Mouse (Mus musculus) heart, adult 2 months (tissue): ENCODE measurements around the gene Tigd3. TPM values are rescaled to one million over a fixed set of nuclear protein-coding genes. Genes with fewer than 3 reads are reported as not detected.

Experiments
- DNase-seq, 2 experiments: peaks; one replicate each; pipeline ENCODE4 v3.0.0; 2021
- H3K27ac ChIP-seq: fragments of 200-600 bp; 2 replicates; pipeline ENCODE4 v1.8.1; 2022
- H3K27me3 ChIP-seq: fragments of 200-500 bp; 2 replicates; pipeline ENCODE4 v1.6.1; 2012; ENCODE audit warnings: mild to moderate bottlenecking, low read length, inconsistent platforms, mixed read lengths; ENCODE audit not compliant: control insufficient read depth, insufficient read depth
- H3K36me3 ChIP-seq: fragments of 200-500 bp; 2 replicates; pipeline ENCODE4 v1.6.1; 2012; ENCODE audit warnings: low read length, inconsistent platforms; ENCODE audit not compliant: control insufficient read depth, insufficient read depth
- H3K4me1 ChIP-seq: fragments of 200-500 bp; 2 replicates; pipeline ENCODE4 v1.6.1; 2011; ENCODE audit warnings: low read length; ENCODE audit not compliant: control insufficient read depth, insufficient read depth
- H3K4me3 ChIP-seq: fragments of 200-600 bp; 2 replicates; pipeline ENCODE4 v1.8.1; 2022
- H3K79me2 ChIP-seq: fragments of 200-500 bp; replicated peaks from 2 replicates; pipeline ENCODE4 v1.6.1; 2012; ENCODE audit warnings: mild to moderate bottlenecking, inconsistent platforms, low read length, moderate library complexity, mixed read lengths; ENCODE audit not compliant: control insufficient read depth, insufficient read depth
- H3K9ac ChIP-seq: fragments of 200-500 bp; 2 replicates; pipeline ENCODE4 v1.6.1; 2012; ENCODE audit warnings: low read depth, mild to moderate bottlenecking, control low read depth, inconsistent platforms, low read length, mixed read lengths
- CTCF ChIP-seq: fragments of 200-600 bp; IDR thresholded peaks from 2 replicates; pipeline ENCODE4 v1.8.1; 2022; ENCODE audit warnings: antibody characterized with exemption, mild to moderate bottlenecking, moderate library complexity
- EP300 ChIP-seq: fragments of 200-500 bp; IDR thresholded peaks from 2 replicates; pipeline ENCODE4 v1.6.1; 2011; ENCODE audit warnings: low read depth, low read length, control low read depth; ENCODE audit not compliant: insufficient read depth
- POLR2A ChIP-seq: fragments of 200-500 bp; IDR thresholded peaks from 2 replicates; pipeline ENCODE4 v1.6.1; 2011; ENCODE audit warnings: mild to moderate bottlenecking, low read depth, low read length, control low read depth; ENCODE audit not compliant: insufficient read depth
- WGBS: fragments of 180-500 bp; shearing (Covaris S2); methylation state at CpG from one replicate; pipeline ENCODE4 v1.1.7; 2018; 5-methylcytosine and 5-hydroxymethylcytosine counted together
- intact Hi-C: fragments of 180-260 bp; cut with DNase I; formaldehyde crosslinking; loops from one replicate; pipeline ENCODE4 v1.15.1; 2025
- polyA plus RNA-seq: library from polyadenylated mRNA; depleted of rRNA; stranded (reverse); fragments of >200 nt; gene quantifications from 2 replicates; pipeline ENCODE4 v1.2.3, GENCODE M21; 2012
- total RNA-seq, 2 experiments: library from RNA; stranded (reverse); gene quantifications; 2 replicates each; pipeline ENCODE4 v1.2.3; 2021

Gene Tigd3
- total and polyA plus RNA-seq, 3 experiments = 0.14 to 0.47 (median 0.25) TPM

DNA sequence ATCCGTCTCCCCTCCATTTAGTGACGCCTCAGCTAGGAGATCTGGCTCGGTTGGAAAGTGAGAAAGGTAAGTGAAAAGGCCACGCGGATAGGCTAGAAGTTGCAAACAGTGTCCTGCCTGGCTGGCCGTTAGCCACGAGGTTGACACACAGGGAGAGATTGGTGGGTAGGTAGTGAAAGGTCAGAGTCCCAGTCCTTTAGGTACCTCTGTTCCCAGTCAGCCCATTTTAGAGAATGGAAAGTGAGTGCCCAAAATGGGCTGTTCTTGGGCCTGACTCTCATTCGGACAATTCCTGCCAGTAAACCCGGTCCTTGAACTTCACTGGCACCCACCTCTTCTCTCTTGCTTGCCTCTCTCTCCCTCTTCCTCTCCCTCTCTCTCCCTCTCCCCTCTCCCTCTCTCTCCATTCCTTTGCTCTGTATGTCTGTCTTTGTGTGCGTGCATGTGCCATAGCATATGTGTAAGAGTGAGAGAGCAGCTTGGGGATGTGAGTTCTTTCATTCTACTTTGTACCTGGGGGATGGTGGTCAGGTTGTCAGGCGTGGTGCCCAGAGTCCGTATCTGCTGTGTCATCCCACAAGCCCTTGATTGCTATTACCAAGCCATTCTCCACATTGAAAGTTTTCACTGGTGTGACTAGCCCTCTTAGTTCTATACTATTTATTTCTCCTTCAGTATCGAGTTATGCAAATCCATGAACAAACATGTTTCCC, 19.2 kb upstream of the Tigd3 start, which contains the start of gene Dpf2:
Gene Dpf2, minus strand, starts transcription at position 4 of the 713 bp plus-strand sequence.
- Histone ChIP-seq H3K4me3 (peak within 1 kb of the TSS; percentile 84), H3K27me3 (no peaks in the 10 kb centered on the region), H3K27ac (peak within 1 kb of the TSS; percentile 93), H3K9ac (peak within 1 kb of the TSS; percentile 99), H3K36me3 (peaks cover 17% of the 10 kb centered on the region), H3K79me2 (peaks cover 11% of the 10 kb centered on the region), H3K4me1 (peaks cover 13% of the 10 kb centered on the region)
- intact Hi-C loops = loop anchor here (5.0 kb wide), 1 partner anchor 204 kb away; the partner anchor contains the start of gene Sac3d1
- 17% methylated on average over 13 of the region's 13 CpGs for whole genome bisulfite sequencing
- TF ChIP-seq EP300 (no peak), POLR2A (no peak), CTCF (no peak)
- DNase-seq = no peak

- H3K36me3 ChIP-seq = peaks cover 17% of the 10 kb centered on the region
- H3K4me1 ChIP-seq = peaks cover 15% of the 10 kb centered on the region
- H3K27ac ChIP-seq = peak overlapping the region; percentile 93
- intact Hi-C loops = loop anchor here (5.0 kb wide), 1 partner anchor 205 kb away; the partner anchor contains the start of gene Sac3d1
- H3K9ac ChIP-seq = peak overlapping the region; percentile 99
- no peaks in the 10 kb centered on the region for H3K27me3 ChIP-seq
- WGBS = under 1% methylated on average over 59 of the region's 59 CpGs
- peaks cover 9% of the 10 kb centered on the region for H3K79me2 ChIP-seq
- H3K4me3 ChIP-seq = peak overlapping the region; percentile 84
- TF ChIP-seq CTCF (peak; percentile 16; the same call in 1 of the 2 replicates), POLR2A (peak; percentile 99), EP300 (peak; percentile 76)
- peak; percentile 98 to 99 for DNase-seq
These were observed 18.4 kb upstream of the Tigd3 start for GRCm38 (mm10) chr19:5912103-5913006.

DNA sequence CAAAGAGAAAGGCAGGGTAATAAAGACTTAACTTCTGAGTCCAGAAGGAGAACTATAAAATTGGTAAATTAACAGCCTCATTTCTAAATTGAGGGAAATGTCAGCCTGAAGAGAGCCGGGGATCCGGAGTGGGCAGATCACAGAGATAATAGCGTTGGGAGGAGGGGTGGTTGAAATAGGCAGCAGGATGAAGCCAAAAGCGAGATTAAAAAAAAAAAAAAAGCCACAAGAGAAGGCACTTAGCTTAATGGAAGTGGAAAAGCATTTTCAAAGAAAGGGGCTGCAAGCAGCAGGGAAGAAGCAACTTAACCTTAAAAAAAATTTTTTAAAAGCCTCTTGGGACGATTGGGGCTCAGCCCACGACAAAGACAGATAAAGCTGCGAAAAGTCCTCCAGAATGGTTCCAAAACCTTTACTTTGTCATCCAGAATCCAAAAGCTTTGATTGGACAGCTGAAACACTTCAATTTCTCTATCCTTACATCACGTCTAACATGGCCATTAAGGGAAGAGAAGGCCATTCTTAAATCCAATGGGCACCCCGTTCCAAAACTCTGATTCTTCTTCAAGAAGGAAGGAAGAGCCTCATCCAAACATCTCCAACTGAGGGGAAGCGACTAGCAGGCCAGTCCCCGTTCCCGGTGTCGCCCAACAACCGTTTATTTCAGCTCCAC, 17.6 kb upstream of the Tigd3 start:
- H3K4me1 ChIP-seq = peaks cover 15% of the 10 kb centered on the region
- no peak for TF ChIP-seq POLR2A
- no peak for TF ChIP-seq EP300
- no peak for TF ChIP-seq CTCF
- H3K9ac ChIP-seq = peak overlapping the region; percentile 99
- peak overlapping the region; percentile 93 for H3K27ac ChIP-seq
- H3K4me3 ChIP-seq = peak overlapping the region; percentile 84
- H3K27me3 ChIP-seq = no peaks in the 10 kb centered on the region
- DNase-seq = no peak
- H3K79me2 ChIP-seq = peaks cover 7% of the 10 kb centered on the region; the same call in 1 of the 2 replicates
- H3K36me3 ChIP-seq = peaks cover 15% of the 10 kb centered on the region
- intact Hi-C loops = loop anchor here (5.0 kb wide), 1 partner anchor 206 kb away; the partner anchor contains the start of gene Sac3d1
- WGBS = under 1% methylated on average over 14 of the region's 14 CpGs

DNA sequence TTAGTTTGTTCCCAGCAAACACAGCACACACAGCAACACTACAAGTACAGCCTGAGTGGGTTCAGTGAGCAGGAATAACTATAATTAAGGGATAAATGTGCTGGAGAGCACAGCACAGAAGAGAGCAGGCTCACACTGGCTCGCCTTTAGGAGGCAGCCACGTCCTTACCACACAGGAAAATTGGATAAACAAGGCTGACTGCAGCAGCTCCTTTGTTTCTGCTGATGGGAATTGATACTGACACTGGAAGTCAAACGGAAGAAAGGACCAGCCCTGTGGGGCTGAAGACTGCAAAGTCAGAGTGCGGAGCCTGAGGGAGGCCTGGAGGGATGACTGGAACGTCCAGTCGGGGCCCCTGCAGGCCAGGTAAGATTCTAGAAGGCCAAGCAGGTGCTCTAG, 16.3 kb upstream of the Tigd3 start:
- Histone ChIP-seq H3K4me1 (peaks cover 15% of the 10 kb centered on the region), H3K36me3 (peaks cover 15% of the 10 kb centered on the region), H3K27ac (no peak overlapping the region; the same call in 1 of the 2 replicates), H3K27me3 (no peaks in the 10 kb centered on the region), H3K79me2 (peaks cover 7% of the 10 kb centered on the region; the same call in 1 of the 2 replicates), H3K4me3 (no peak overlapping the region), H3K9ac (peak overlapping the region; percentile 31; the same call in 1 of the 2 replicates)
- TF ChIP-seq CTCF = peak; percentile 14; the same call in 1 of the 2 replicates
- TF ChIP-seq EP300 = no peak
- TF ChIP-seq POLR2A = no peak
- WGBS = 15% methylated on average over 6 of the region's 6 CpGs
- no peak for DNase-seq
- intact Hi-C loops = loop anchor here (5.0 kb wide), 1 partner anchor 207 kb away; the partner anchor contains the start of gene Sac3d1

DNA sequence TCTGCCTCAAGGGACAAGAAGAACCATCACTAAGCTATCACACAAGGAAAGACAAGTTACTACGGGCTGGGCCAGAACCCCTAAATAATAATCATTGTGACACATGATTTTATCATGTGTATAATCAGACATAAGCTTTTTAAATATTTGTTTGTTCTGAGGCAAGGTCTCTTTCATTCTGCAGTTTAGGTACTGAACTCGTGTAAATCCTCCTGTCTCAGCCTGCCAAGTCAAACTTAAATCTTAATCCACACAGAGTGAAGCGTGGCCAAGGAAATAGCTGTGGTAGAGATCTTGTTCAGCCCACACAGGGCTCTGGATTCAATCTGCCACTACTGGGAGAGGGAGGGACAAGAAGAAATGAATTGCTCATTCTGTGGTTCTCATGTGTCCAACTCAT, 13.3 kb upstream of the Tigd3 start:
- intact Hi-C loops = no loop called here
- DNase-seq = no peak
- H3K4me1 ChIP-seq = peaks cover 12% of the 10 kb centered on the region
- no peaks in the 10 kb centered on the region for H3K27me3 ChIP-seq
- H3K27ac ChIP-seq = no peak overlapping the region
- peaks cover 6% of the 10 kb centered on the region; the same call in 1 of the 2 replicates for H3K79me2 ChIP-seq
- H3K4me3 ChIP-seq = no peak overlapping the region
- peaks cover 13% of the 10 kb centered on the region for H3K36me3 ChIP-seq
- H3K9ac ChIP-seq = no peak overlapping the region
- 71% methylated on average over 3 of the region's 3 CpGs for WGBS
- no peak for TF ChIP-seq CTCF
- no peak for TF ChIP-seq EP300
- TF ChIP-seq POLR2A = no peak
